Mouse (Mus musculus) midbrain, embryonic 13.5 days (tissue): ENCODE results near the gene Klf12. TPM values are rescaled to one million over a fixed set of nuclear protein-coding genes. Genes with fewer than 3 reads are reported as not detected.

Source experiments
- ATAC-seq: fragments of 200-750 bp; cut with Nextera tagmentation; 2 replicates; pipeline ENCODE4 v1.8.0; 2017; ENCODE audit warnings: mild to moderate bottlenecking, moderate TSS enrichment, moderate library complexity
- H3K27ac ChIP-seq: fragments of 300-500 bp; sonication (generic); 2 replicates; pipeline ENCODE4 v1.5.1; 2015; ENCODE audit warnings: inconsistent platforms, mild to moderate bottlenecking, moderate library complexity
- H3K27me3 ChIP-seq: fragments of 300-500 bp; sonication (generic); 2 replicates; pipeline ENCODE4 v1.6.1; 2015; ENCODE audit warnings: mild to moderate bottlenecking, inconsistent platforms
- H3K36me3 ChIP-seq: fragments of 300-500 bp; sonication (generic); 2 replicates; pipeline ENCODE4 v1.6.1; 2015; ENCODE audit warnings: mild to moderate bottlenecking, inconsistent platforms
- H3K4me1 ChIP-seq: fragments of 300-500 bp; sonication (generic); replicated peaks from 2 replicates; pipeline ENCODE4 v1.6.1; 2015; ENCODE audit warnings: inconsistent platforms
- H3K4me2 ChIP-seq: fragments of 300-500 bp; sonication (generic); replicated peaks from 2 replicates; pipeline ENCODE4 v1.6.1; 2015; ENCODE audit warnings: moderate library complexity, mild to moderate bottlenecking, inconsistent platforms
- H3K4me3 ChIP-seq: fragments of 300-500 bp; sonication (generic); replicated peaks from 2 replicates; pipeline ENCODE4 v1.5.1; 2015; ENCODE audit warnings: mild to moderate bottlenecking, inconsistent platforms
- H3K9ac ChIP-seq: fragments of 300-500 bp; sonication (generic); replicated peaks from 2 replicates; pipeline ENCODE4 v1.6.1; 2015; ENCODE audit warnings: mild to moderate bottlenecking, inconsistent platforms
- H3K9me3 ChIP-seq: fragments of 300-500 bp; sonication (generic); 2 replicates; pipeline ENCODE4 v1.6.1; 2016; ENCODE audit warnings: mild to moderate bottlenecking, inconsistent platforms
- WGBS: fragments of 180-500 bp; shearing (Covaris S2); methylation state at CpG from one replicate; pipeline ENCODE4 v1.1.7; 2015; 5-methylcytosine and 5-hydroxymethylcytosine counted together
- polyA plus RNA-seq: library from polyadenylated mRNA; unstranded; fragments of >200 nt; fragmentation: Nextera tagmentation; extraction: Ambion mirVana; gene quantifications from 2 replicates; pipeline ENCODE4 v1.2.1, GENCODE M21; 2015

The Klf12 gene
- polyA plus RNA-seq, 1 experiment from 2014 or later: 58.9 TPM

- Histone ChIP-seq H3K4me2 (no peak overlapping the region), H3K4me1 (peaks cover 16% of the 10 kb centered on the region), H3K36me3 (no peaks in the 10 kb centered on the region), H3K4me3 (no peak overlapping the region), H3K9ac (no peak overlapping the region), H3K9me3 (no peaks in the 10 kb centered on the region), H3K27me3 (no peaks in the 10 kb centered on the region), H3K27ac (no peak overlapping the region)
- 96% methylated on average over 6 of the region's 6 CpGs for WGBS
- no peak for ATAC-seq
These were observed 56.8 kb downstream of the Klf12 start for GRCm38 (mm10) chr14:100227717-100228116.

GRCm38 (mm10) chr14:100224151-100224550 lies 60.3 kb downstream of the Klf12 start:
- Histone ChIP-seq H3K4me1 (peaks cover 36% of the 10 kb centered on the region), H3K36me3 (no peaks in the 10 kb centered on the region), H3K4me3 (no peak overlapping the region), H3K9ac (no peak overlapping the region), H3K27me3 (no peaks in the 10 kb centered on the region), H3K4me2 (no peak overlapping the region), H3K27ac (no peak overlapping the region), H3K9me3 (no peaks in the 10 kb centered on the region)
- WGBS: 45% methylated on average over 4 of the region's 4 CpGs
- no peak for ATAC-seq

- H3K4me2 ChIP-seq: no peak overlapping the region
- no peak overlapping the region for H3K4me3 ChIP-seq
- no peak for ATAC-seq
- no peak overlapping the region for H3K27ac ChIP-seq
- no peak overlapping the region for H3K9ac ChIP-seq
- H3K27me3 ChIP-seq: no peaks in the 10 kb centered on the region
- 89% methylated on average over 4 of the region's 4 CpGs for WGBS
- H3K4me1 ChIP-seq: peaks cover 36% of the 10 kb centered on the region
- H3K9me3 ChIP-seq: no peaks in the 10 kb centered on the region
- no peaks in the 10 kb centered on the region for H3K36me3 ChIP-seq
These were observed 62.2 kb downstream of the Klf12 start for GRCm38 (mm10) chr14:100222260-100222659.

GRCm38 (mm10) chr14:100215213-100215785 lies 69.2 kb downstream of the Klf12 start:
- no peak for ATAC-seq
- peaks cover 30% of the 10 kb centered on the region for H3K4me1 ChIP-seq

GRCm38 (mm10) chr14:100213066-100213465 lies 71.4 kb downstream of the Klf12 start:
- Histone ChIP-seq H3K4me1 (peaks cover 31% of the 10 kb centered on the region), H3K4me3 (no peak overlapping the region), H3K4me2 (no peak overlapping the region), H3K27ac (no peak overlapping the region), H3K9me3 (no peaks in the 10 kb centered on the region), H3K9ac (no peak overlapping the region), H3K27me3 (no peaks in the 10 kb centered on the region), H3K36me3 (0 out of 2 replicates have a peak, but pooled peaks cover 3% of the 10 kb centered on the region)
- WGBS: 78% methylated on average over 7 of the region's 7 CpGs
- ATAC-seq: no peak

More at GRCm38 (mm10) chr14:100215213-100215785, 69.2 kb downstream of the Klf12 start:
- H3K27me3 ChIP-seq: no peaks in the 10 kb centered on the region
- 0 out of 2 replicates have a peak, but pooled peaks cover 3% of the 10 kb centered on the region for H3K36me3 ChIP-seq
- no peak overlapping the region for H3K9ac ChIP-seq
- H3K4me3 ChIP-seq: no peak overlapping the region
- H3K4me2 ChIP-seq: no peak overlapping the region
- no peaks in the 10 kb centered on the region for H3K9me3 ChIP-seq
- 49% methylated on average over 4 of the region's 4 CpGs for WGBS
- no peak overlapping the region for H3K27ac ChIP-seq

- Histone ChIP-seq H3K27me3 (no peaks in the 10 kb centered on the region), H3K4me2 (no peak overlapping the region), H3K4me3 (no peak overlapping the region), H3K4me1 (peaks cover 35% of the 10 kb centered on the region), H3K9ac (no peak overlapping the region), H3K9me3 (no peaks in the 10 kb centered on the region), H3K36me3 (0 out of 2 replicates have a peak, but pooled peaks cover 3% of the 10 kb centered on the region), H3K27ac (no peak overlapping the region)
- 82% methylated on average over 4 of the region's 4 CpGs for WGBS
- no peak for ATAC-seq
These were observed 72.7 kb downstream of the Klf12 start for GRCm38 (mm10) chr14:100211826-100212117.

GRCm38 (mm10) chr14:100211036-100211825 lies 73.2 kb downstream of the Klf12 start:
- Histone ChIP-seq H3K9me3 (no peaks in the 10 kb centered on the region), H3K4me2 (no peak overlapping the region), H3K27ac (0 out of 2 replicates have a peak overlapping the region, but pooled peaks have one; percentile 19), H3K27me3 (no peaks in the 10 kb centered on the region), H3K4me1 (peaks cover 35% of the 10 kb centered on the region), H3K4me3 (no peak overlapping the region), H3K36me3 (0 out of 2 replicates have a peak, but pooled peaks cover 3% of the 10 kb centered on the region), H3K9ac (no peak overlapping the region)
- 51% methylated on average over 11 of the region's 11 CpGs for WGBS
- ATAC-seq: peak; percentile 68; the same call in 1 of the 2 replicates

GRCm38 (mm10) chr14:100209814-100210419 lies 74.6 kb downstream of the Klf12 start:
- WGBS: 16% methylated on average over 12 of the region's 12 CpGs
- no peaks in the 10 kb centered on the region for H3K9me3 ChIP-seq
- H3K4me1 ChIP-seq: peaks cover 29% of the 10 kb centered on the region
- 0 out of 2 replicates have a peak, but pooled peaks cover 3% of the 10 kb centered on the region for H3K36me3 ChIP-seq
- no peak overlapping the region for H3K4me2 ChIP-seq
- H3K27ac ChIP-seq: no peak overlapping the region
- H3K9ac ChIP-seq: no peak overlapping the region
- H3K27me3 ChIP-seq: no peaks in the 10 kb centered on the region
- H3K4me3 ChIP-seq: no peak overlapping the region
- no peak for ATAC-seq

- Histone ChIP-seq H3K9me3 (no peaks in the 10 kb centered on the region), H3K4me2 (no peak overlapping the region), H3K27ac (no peak overlapping the region), H3K4me1 (peaks cover 32% of the 10 kb centered on the region), H3K36me3 (no peaks in the 10 kb centered on the region), H3K4me3 (no peak overlapping the region), H3K9ac (no peak overlapping the region), H3K27me3 (no peaks in the 10 kb centered on the region)
- ATAC-seq: no peak
- whole genome bisulfite sequencing: 92% methylated on average over 3 of the region's 3 CpGs
These were observed 77.4 kb downstream of the Klf12 start for GRCm38 (mm10) chr14:100207081-100207480.

GRCm38 (mm10) chr14:100206207-100206606 lies 78.3 kb downstream of the Klf12 start:
- 97% methylated on average over 3 of the region's 3 CpGs for WGBS
- no peak for ATAC-seq

GRCm38 (mm10) chr14:100200058-100200688 lies 84.3 kb downstream of the Klf12 start:
- no peak overlapping the region for H3K4me2 ChIP-seq
- H3K4me3 ChIP-seq: no peak overlapping the region
- H3K9ac ChIP-seq: no peak overlapping the region
- H3K36me3 ChIP-seq: peaks cover 11% of the 10 kb centered on the region
- no peak for ATAC-seq
- no peak overlapping the region for H3K27ac ChIP-seq
- WGBS: 93% methylated on average over 6 of the region's 6 CpGs
- H3K27me3 ChIP-seq: no peaks in the 10 kb centered on the region
- no peaks in the 10 kb centered on the region for H3K9me3 ChIP-seq
- 0 out of 2 replicates have a peak, but pooled peaks cover 6% of the 10 kb centered on the region for H3K4me1 ChIP-seq

More at GRCm38 (mm10) chr14:100206207-100206606, 78.3 kb downstream of the Klf12 start:
- H3K9me3 ChIP-seq: no peaks in the 10 kb centered on the region
- H3K4me1 ChIP-seq: peaks cover 24% of the 10 kb centered on the region
- H3K9ac ChIP-seq: no peak overlapping the region
- H3K4me2 ChIP-seq: no peak overlapping the region
- no peaks in the 10 kb centered on the region for H3K36me3 ChIP-seq
- H3K27ac ChIP-seq: no peak overlapping the region
- H3K4me3 ChIP-seq: no peak overlapping the region
- no peaks in the 10 kb centered on the region for H3K27me3 ChIP-seq

GRCm38 (mm10) chr14:100198636-100199035 lies 85.8 kb downstream of the Klf12 start:
- no peaks in the 10 kb centered on the region for H3K4me1 ChIP-seq
- ATAC-seq: no peak
- no peak overlapping the region for H3K27ac ChIP-seq
- no peak overlapping the region for H3K4me2 ChIP-seq
- no peak overlapping the region for H3K9ac ChIP-seq
- H3K36me3 ChIP-seq: peaks cover 11% of the 10 kb centered on the region
- no peaks in the 10 kb centered on the region for H3K9me3 ChIP-seq
- 96% methylated on average over 4 of the region's 4 CpGs for WGBS
- H3K4me3 ChIP-seq: no peak overlapping the region
- no peaks in the 10 kb centered on the region for H3K27me3 ChIP-seq
